ENCODE assay signal across 14 mouse cellular contexts in genomic region chr10:26103330-26103982, GRCm38 (mm10). TPM values are rescaled to one million over a fixed set of nuclear protein-coding genes. Genes with fewer than 3 reads are reported as not detected.
"Had no signal": no experiment of that assay in that cellular context is flagged by ENCODE, and none has a peak within 500 bp of the region (broad histone marks: within the 10 kb centered on the region; RNA-seq: fewer than 3 reads in every experiment).

No protein-coding gene starts in this region.

- ATAC-seq: liver, embryonic 12.5 days; midbrain, embryonic 16.5 days had no signal

- H3K4me2 ChIP-seq: limb, embryonic 15.5 days; liver, embryonic 12.5 days; lung, embryonic 14.5 days; midbrain, embryonic 12.5 days had no signal

- H3K4me1 ChIP-seq: limb, embryonic 15.5 days; liver, embryonic 12.5 days; megakaryocyte, embryonic 14.5 days; midbrain, embryonic 12.5 days had no signal

- H3K9me3 ChIP-seq: limb, embryonic 15.5 days; liver, embryonic 12.5 days; megakaryocyte, embryonic 14.5 days; midbrain, embryonic 12.5 days had no signal

- H3K9ac ChIP-seq: limb, embryonic 15.5 days; liver, embryonic 12.5 days; lung, embryonic 14.5 days; midbrain, embryonic 12.5 days had no signal

- H3K27me3 ChIP-seq: limb, embryonic 15.5 days; liver, embryonic 12.5 days; megakaryocyte, embryonic 14.5 days; midbrain, embryonic 12.5 days had no signal

- H3K4me3 ChIP-seq: limb, embryonic 15.5 days; liver, embryonic 12.5 days; megakaryocyte, embryonic 14.5 days; midbrain, embryonic 12.5 days had no signal

- DNase-seq: kidney, postnatal 10 days; kidney, postnatal 4 days; lung, embryonic 14.5 days; lung, postnatal 14 days; right cerebral cortex, postnatal 14 days; thymus, postnatal 4 days had no signal

- H3K27ac ChIP-seq: limb, embryonic 15.5 days; liver, embryonic 12.5 days; macrophage; midbrain, embryonic 12.5 days had no signal

- H3K36me3 ChIP-seq: limb, embryonic 15.5 days; liver, embryonic 12.5 days; midbrain, embryonic 12.5 days had no signal

RNA-seq across cellular contexts. Expression of gene Tmem200a, which starts 24.6 kb away (rescaled TPM):
- polyA plus RNA-seq: macrophage had no signal

RNA-seq across cellular contexts. Expression of gene Gm9767, which starts 25.4 kb away (rescaled TPM):
- polyA plus RNA-seq: liver, embryonic 12.5 days; liver, embryonic 16.5 days; lung, embryonic 14.5 days; macrophage; small intestine, adult 2 months had no signal
